Mouse (Mus musculus): ENCODE results near the gene Gm20388.

Gene Gm20388

GRCm38 (mm10) chr8:124193992-124194391 is 4283.4 kb downstream of the Gm20388 start:
- DNase-seq (ENCODE audit: low spot score) = no peak

GRCm38 (mm10) chr8:124196195-124196594 is 4285.6 kb downstream of the Gm20388 start:
- no peak for DNase-seq (ENCODE audit: low spot score)

- no peak for DNase-seq (ENCODE audit: low spot score)
Measured at GRCm38 (mm10) chr8:124196797-124197196, 4286.2 kb downstream of the Gm20388 start.

- DNase-seq (ENCODE audit: low spot score) = no peak
Measured at GRCm38 (mm10) chr8:124198230-124198629, 4287.6 kb downstream of the Gm20388 start.

GRCm38 (mm10) chr8:124200400-124200799 is 4289.8 kb downstream of the Gm20388 start:
- DNase-seq (ENCODE audit: low spot score) = no peak

GRCm38 (mm10) chr8:124201706-124202105 is 4291.1 kb downstream of the Gm20388 start:
- no peak for DNase-seq (ENCODE audit: low spot score)

- DNase-seq (ENCODE audit: low spot score) = no peak
Measured at GRCm38 (mm10) chr8:124202895-124203294, 4292.3 kb downstream of the Gm20388 start.

GRCm38 (mm10) chr8:124204001-124204601 is 4293.5 kb downstream of the Gm20388 start:
- no peak for DNase-seq (ENCODE audit: low spot score)

GRCm38 (mm10) chr8:124212148-124212547 is 4301.5 kb downstream of the Gm20388 start:
- no peak for DNase-seq (ENCODE audit: low spot score)

- DNase-seq (ENCODE audit: low spot score) = no peak
Measured at GRCm38 (mm10) chr8:124216951-124217350, 4306.3 kb downstream of the Gm20388 start.

GRCm38 (mm10) chr8:124229883-124230282 is 4319.2 kb downstream of the Gm20388 start:
- DNase-seq (ENCODE audit: low spot score) = no peak

- no peak for DNase-seq (ENCODE audit: low spot score)
Measured at GRCm38 (mm10) chr8:124230496-124231175, 4320.0 kb downstream of the Gm20388 start.

- peak; percentile 81 for DNase-seq (ENCODE audit: low spot score)
Measured at GRCm38 (mm10) chr8:124231176-124231484, 4320.5 kb downstream of the Gm20388 start, which contains the start of gene Galnt2. Galnt2 (plus strand) TSS chr8:124231391.

- peak; percentile 76 for DNase-seq (ENCODE audit: low spot score)
Measured at GRCm38 (mm10) chr8:124231485-124232279, 4321.0 kb downstream of the Gm20388 start.

GRCm38 (mm10) chr8:124232280-124232600 is 4321.6 kb downstream of the Gm20388 start:
- no peak for DNase-seq (ENCODE audit: low spot score)

GRCm38 (mm10) chr8:124234496-124234895 is 4323.9 kb downstream of the Gm20388 start:
- no peak for DNase-seq (ENCODE audit: low spot score)

GRCm38 (mm10) chr8:124235536-124235935 is 4324.9 kb downstream of the Gm20388 start:
- no peak for DNase-seq (ENCODE audit: low spot score)

GRCm38 (mm10) chr8:124239350-124239749 is 4328.7 kb downstream of the Gm20388 start:
- no peak for DNase-seq (ENCODE audit: low spot score)

- no peak for DNase-seq (ENCODE audit: low spot score)
Measured at GRCm38 (mm10) chr8:124240932-124241331, 4330.3 kb downstream of the Gm20388 start.

GRCm38 (mm10) chr8:124242208-124242607 is 4331.6 kb downstream of the Gm20388 start:
- peak; percentile 79 for DNase-seq (ENCODE audit: low spot score)

GRCm38 (mm10) chr8:124242913-124243312 is 4332.3 kb downstream of the Gm20388 start:
- DNase-seq (ENCODE audit: low spot score) = no peak

- no peak for DNase-seq (ENCODE audit: low spot score)
Measured at GRCm38 (mm10) chr8:124247581-124247980, 4336.9 kb downstream of the Gm20388 start.

GRCm38 (mm10) chr8:124248688-124249087 is 4338.0 kb downstream of the Gm20388 start:
- DNase-seq (ENCODE audit: low spot score) = no peak

All from T-cell, adult 2 months (primary cell).